Mouse (Mus musculus): ENCODE data around the gene Olfr1231. TPM values are rescaled to one million over a fixed set of nuclear protein-coding genes. Genes with fewer than 3 reads are reported as not detected.

Gene Olfr1231
- polyA plus RNA-seq, 2 experiments: not detected

GRCm38 (mm10) chr2:89253962-89254361 lies 52.9 kb downstream of the Olfr1231 start, which contains the start of gene Olfr1228:
Olfr1228 (minus strand) TSS chr2:89254062.
- Histone ChIP-seq H3K27me3 (ENCODE audit: control insufficient read depth, insufficient read depth, low read length) (no peaks in the 10 kb centered on the region), H3K4me3 (ENCODE audit: insufficient read depth in 1 of 2, low read depth in 2 of 2, low read length in 2 of 2) (no peak within 1 kb of the TSS), H3K4me1 (replicated peaks; ENCODE audit: control insufficient read depth in 2 of 2, insufficient read depth in 2 of 2, low read length in 1 of 2) (no peaks in the 10 kb centered on the region), H3K4me2 (ENCODE audit: low read depth) (no peak within 1 kb of the TSS), H3K36me3 (replicated peaks; ENCODE audit: control insufficient read depth, insufficient read depth, low read depth) (no peaks in the 10 kb centered on the region), H3K27ac (no peak within 1 kb of the TSS), H3K9ac (replicated peaks) (no peak within 1 kb of the TSS), H3K9me3 (ENCODE audit: control insufficient read depth, low read length) (no peaks in the 10 kb centered on the region)
- ATAC-seq (ENCODE audit: insufficient read depth) (no peak), DNase-seq (ENCODE audit: low read depth in 3 of 3, low spot score in 3 of 3) (no peak)
- TF ChIP-seq EP300 (IDR thresholded peaks at IDR 0.05; ENCODE audit: low read depth): no peak
- no peak for TF ChIP-seq CTCF (IDR thresholded peaks at IDR 0.05; ENCODE audit: low read depth)

Other genes with a start within 250 kb of the Olfr1231 start
- gene Olfr1218, start 245.9 kb downstream of the Olfr1231 start, polyA plus RNA-seq (2012; rRNA removed): not detected in 2 replicates
- not detected in 2 replicates for gene Olfr1218, start 245.9 kb downstream of the Olfr1231 start, polyA plus RNA-seq (2014; fragmentation: Nextera tagmentation; extraction: Ambion mirVana)
- not detected in 2 replicates for gene Olfr1219, start 223.6 kb downstream of the Olfr1231 start, polyA plus RNA-seq (2012; rRNA removed)
- not detected in 2 replicates for gene Olfr1219, start 223.6 kb downstream of the Olfr1231 start, polyA plus RNA-seq (2014; fragmentation: Nextera tagmentation; extraction: Ambion mirVana)
- gene Olfr1220, start 200.2 kb downstream of the Olfr1231 start, polyA plus RNA-seq (2012; rRNA removed): not detected in 2 replicates
- gene Olfr1220, start 200.2 kb downstream of the Olfr1231 start, polyA plus RNA-seq (2014; fragmentation: Nextera tagmentation; extraction: Ambion mirVana): not detected in 2 replicates
- gene Olfr1221, start 189.8 kb downstream of the Olfr1231 start, polyA plus RNA-seq (2012; rRNA removed): not detected in 2 replicates
- gene Olfr1221, start 189.8 kb downstream of the Olfr1231 start, polyA plus RNA-seq (2014; fragmentation: Nextera tagmentation; extraction: Ambion mirVana): not detected in 2 replicates
- not detected in 2 replicates for gene Olfr1222, start 174.0 kb downstream of the Olfr1231 start, polyA plus RNA-seq (2012; rRNA removed)
- not detected in 2 replicates for gene Olfr1222, start 174.0 kb downstream of the Olfr1231 start, polyA plus RNA-seq (2014; fragmentation: Nextera tagmentation; extraction: Ambion mirVana)
- gene Olfr1223, start 155.5 kb downstream of the Olfr1231 start, polyA plus RNA-seq (2012; rRNA removed): not detected in 2 replicates
- not detected in 2 replicates for gene Olfr1223, start 155.5 kb downstream of the Olfr1231 start, polyA plus RNA-seq (2014; fragmentation: Nextera tagmentation; extraction: Ambion mirVana)
- not detected in 2 replicates for gene Olfr1224-ps1, start 143.0 kb downstream of the Olfr1231 start, polyA plus RNA-seq (2012; rRNA removed)
- not detected in 2 replicates for gene Olfr1224-ps1, start 143.0 kb downstream of the Olfr1231 start, polyA plus RNA-seq (2014; fragmentation: Nextera tagmentation; extraction: Ambion mirVana)
- gene Olfr1225, start 132.4 kb downstream of the Olfr1231 start, polyA plus RNA-seq (2012; rRNA removed): not detected in 2 replicates
- not detected in 2 replicates for gene Olfr1225, start 132.4 kb downstream of the Olfr1231 start, polyA plus RNA-seq (2014; fragmentation: Nextera tagmentation; extraction: Ambion mirVana)
- not detected in 2 replicates for gene Olfr1226, start 107.0 kb downstream of the Olfr1231 start, polyA plus RNA-seq (2012; rRNA removed)
- gene Olfr1226, start 107.0 kb downstream of the Olfr1231 start, polyA plus RNA-seq (2014; fragmentation: Nextera tagmentation; extraction: Ambion mirVana): not detected in 2 replicates
- gene Olfr1228, start 53.0 kb downstream of the Olfr1231 start, polyA plus RNA-seq (2012; rRNA removed): not detected in 2 replicates
- gene Olfr1228, start 53.0 kb downstream of the Olfr1231 start, polyA plus RNA-seq (2014; fragmentation: Nextera tagmentation; extraction: Ambion mirVana): not detected in 2 replicates
- gene Olfr1229, start 19.1 kb downstream of the Olfr1231 start, polyA plus RNA-seq (2012; rRNA removed): not detected in 2 replicates
- gene Olfr1229, start 19.1 kb downstream of the Olfr1231 start, polyA plus RNA-seq (2014; fragmentation: Nextera tagmentation; extraction: Ambion mirVana): not detected in 2 replicates
- gene Olfr1230, start 9.8 kb downstream of the Olfr1231 start, polyA plus RNA-seq (2012; rRNA removed): not detected in 2 replicates
- gene Olfr1230, start 9.8 kb downstream of the Olfr1231 start, polyA plus RNA-seq (2014; fragmentation: Nextera tagmentation; extraction: Ambion mirVana): not detected in 2 replicates
- not detected in 2 replicates for gene Olfr1232, start 22.6 kb upstream of the Olfr1231 start, polyA plus RNA-seq (2012; rRNA removed)
- gene Olfr1232, start 22.6 kb upstream of the Olfr1231 start, polyA plus RNA-seq (2014; fragmentation: Nextera tagmentation; extraction: Ambion mirVana): not detected in 2 replicates
- gene Olfr1233, start 35.3 kb upstream of the Olfr1231 start, polyA plus RNA-seq (2012; rRNA removed): not detected in 2 replicates
- not detected in 2 replicates for gene Olfr1233, start 35.3 kb upstream of the Olfr1231 start, polyA plus RNA-seq (2014; fragmentation: Nextera tagmentation; extraction: Ambion mirVana)
- gene Olfr1234, start 57.8 kb upstream of the Olfr1231 start, polyA plus RNA-seq (2012; rRNA removed): not detected in 2 replicates
- gene Olfr1234, start 57.8 kb upstream of the Olfr1231 start, polyA plus RNA-seq (2014; fragmentation: Nextera tagmentation; extraction: Ambion mirVana): not detected in 2 replicates
- gene Olfr1238, start 102.6 kb upstream of the Olfr1231 start, polyA plus RNA-seq (2012; rRNA removed): not detected in 2 replicates
- gene Olfr1238, start 102.6 kb upstream of the Olfr1231 start, polyA plus RNA-seq (2014; fragmentation: Nextera tagmentation; extraction: Ambion mirVana): not detected in 2 replicates
- gene Olfr1239, start 113.3 kb upstream of the Olfr1231 start, polyA plus RNA-seq (2012; rRNA removed): not detected in 2 replicates
- gene Olfr1239, start 113.3 kb upstream of the Olfr1231 start, polyA plus RNA-seq (2014; fragmentation: Nextera tagmentation; extraction: Ambion mirVana): not detected in 2 replicates
- not detected in 2 replicates for gene Olfr1240, start 135.9 kb upstream of the Olfr1231 start, polyA plus RNA-seq (2012; rRNA removed)
- gene Olfr1240, start 135.9 kb upstream of the Olfr1231 start, polyA plus RNA-seq (2014; fragmentation: Nextera tagmentation; extraction: Ambion mirVana): not detected in 2 replicates
- not detected in 2 replicates for gene Olfr1241, start 180.1 kb upstream of the Olfr1231 start, polyA plus RNA-seq (2012; rRNA removed)
- not detected in 2 replicates for gene Olfr1241, start 180.1 kb upstream of the Olfr1231 start, polyA plus RNA-seq (2014; fragmentation: Nextera tagmentation; extraction: Ambion mirVana)
- not detected in 2 replicates for gene Olfr1242, start 191.3 kb upstream of the Olfr1231 start, polyA plus RNA-seq (2012; rRNA removed)
- gene Olfr1242, start 191.3 kb upstream of the Olfr1231 start, polyA plus RNA-seq (2014; fragmentation: Nextera tagmentation; extraction: Ambion mirVana): not detected in 2 replicates
- not detected in 2 replicates for gene Olfr1243, start 224.4 kb upstream of the Olfr1231 start, polyA plus RNA-seq (2012; rRNA removed)
- gene Olfr1243, start 224.4 kb upstream of the Olfr1231 start, polyA plus RNA-seq (2014; fragmentation: Nextera tagmentation; extraction: Ambion mirVana): not detected in 2 replicates

All from liver, embryonic 14.5 days (tissue).